Mouse (Mus musculus): ENCODE results near the gene Ranbp9.

DNA sequence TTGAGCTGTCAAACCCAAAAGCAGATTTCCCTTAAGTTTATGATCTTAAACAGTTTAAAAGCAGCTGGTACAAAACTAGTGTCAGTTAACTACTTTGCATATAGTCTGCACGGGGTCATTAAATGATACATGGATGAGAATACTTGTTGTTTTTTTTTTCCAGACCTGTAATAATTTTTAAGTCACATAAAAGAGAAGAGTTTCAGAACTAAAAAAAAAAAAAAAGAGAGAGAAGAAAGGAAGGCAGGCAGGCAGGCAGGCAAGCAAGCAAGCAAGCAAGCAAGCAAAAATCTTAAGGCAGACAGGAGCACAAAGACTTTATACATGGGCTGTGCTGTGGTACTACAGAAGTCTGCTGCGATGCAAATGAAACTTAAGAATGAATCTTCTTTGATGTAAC is 47.7 kb downstream of the Ranbp9 start:
- TF ChIP-seq CTCF (IDR thresholded peaks at IDR 0.05; ENCODE audit: low read depth, low read length) (no peak), POLR2AphosphoS5 (IDR thresholded peaks at IDR 0.05; ENCODE audit: insufficient replicate concordance, low read depth, low read length) (no peak), GATA1 (IDR thresholded peaks at IDR 0.05; ENCODE audit: borderline replicate concordance, low read length) (no peak), TAL1 (conservative IDR thresholded peaks at IDR 0.05; ENCODE audit: low read depth, low read length) (no peak)

Data from G1E (cell line).